Mouse (Mus musculus): Measurements from ENCODE around the gene Mad2l2. TPM values are rescaled to one million over a fixed set of nuclear protein-coding genes. Genes with fewer than 3 reads are reported as not detected.

Gene Mad2l2
- polyA plus RNA-seq, 1 experiment from 2014 or later, result 47.5 TPM

DNA sequence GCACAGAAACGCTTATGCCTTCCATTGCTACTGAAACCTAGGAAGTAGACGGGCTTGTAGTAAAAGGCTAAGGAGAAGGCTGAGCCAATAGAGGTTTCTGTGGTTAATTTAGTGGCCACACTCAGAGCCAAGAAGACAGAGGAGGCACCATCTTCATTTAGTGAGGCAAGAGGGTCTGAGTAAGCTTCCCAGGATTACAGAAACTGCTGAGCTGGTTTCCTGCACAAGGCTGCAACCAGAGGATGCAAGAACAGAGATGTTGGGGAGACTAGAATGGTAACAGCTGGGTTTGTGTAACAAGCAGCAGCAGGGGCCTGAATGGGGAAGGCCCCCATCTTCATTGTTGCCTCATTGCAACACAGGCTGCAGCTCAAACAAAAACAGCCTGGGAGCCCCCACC lies 1.5 kb upstream of the Mad2l2 start:
- H3K4me1 ChIP-seq (replicated peaks; ENCODE audit: control insufficient read depth, insufficient read depth, low read length), result no peaks in the 10 kb centered on the region
- no peak overlapping the region for H3K27ac ChIP-seq (ENCODE audit: low read depth)
- ATAC-seq (replicated peaks; ENCODE audit: low FRiP score, low TSS enrichment, low read depth) (no peak), DNase-seq (ENCODE audit: low spot score) (no peak)
- 68% methylated on average over 2 of the region's 2 CpGs for WGBS
- H3K4me3 ChIP-seq (ENCODE audit: low read depth, low read length), result no peak overlapping the region
- H3K9ac ChIP-seq (ENCODE audit: low read length), result no peak overlapping the region
- peaks cover 47% of the 10 kb centered on the region for H3K27me3 ChIP-seq (replicated peaks; ENCODE audit: control insufficient read depth, insufficient read depth, low read length)
- no peak overlapping the region for H3K4me2 ChIP-seq (ENCODE audit: low read length)
- no peaks in the 10 kb centered on the region for H3K9me3 ChIP-seq (ENCODE audit: control insufficient read depth, low read length)
- H3K36me3 ChIP-seq (ENCODE audit: control insufficient read depth, insufficient read depth, low read length), result no peaks in the 10 kb centered on the region

GRCm38 (mm10) chr4:148130561-148131413 lies 603 bp downstream of the Mad2l2 start, which contains the start of gene Draxin:
Gene Draxin (minus strand): TSS chr4:148130698.
- under 1% methylated on average over 66 of the region's 87 CpGs for WGBS
- H3K4me1 ChIP-seq (replicated peaks; ENCODE audit: control insufficient read depth, insufficient read depth, low read length), result no peaks in the 10 kb centered on the region
- no peaks in the 10 kb centered on the region for H3K36me3 ChIP-seq (ENCODE audit: control insufficient read depth, insufficient read depth, low read length)
- peak; percentile 86 for ATAC-seq (replicated peaks; ENCODE audit: low FRiP score, low TSS enrichment, low read depth)
- H3K4me2 ChIP-seq (ENCODE audit: low read length), result peak within 1 kb of the TSS; percentile 98
- peak within 1 kb of the TSS; percentile 59 for H3K9ac ChIP-seq (ENCODE audit: low read length)
- H3K27ac ChIP-seq (ENCODE audit: low read depth), result no peak within 1 kb of the TSS
- peaks cover 44% of the 10 kb centered on the region for H3K27me3 ChIP-seq (replicated peaks; ENCODE audit: control insufficient read depth, insufficient read depth, low read length)
- DNase-seq (ENCODE audit: low spot score), result peak; percentile 67
- H3K9me3 ChIP-seq (ENCODE audit: control insufficient read depth, low read length), result no peaks in the 10 kb centered on the region
- peak within 1 kb of the TSS; percentile 57 for H3K4me3 ChIP-seq (ENCODE audit: low read depth, low read length)

DNA sequence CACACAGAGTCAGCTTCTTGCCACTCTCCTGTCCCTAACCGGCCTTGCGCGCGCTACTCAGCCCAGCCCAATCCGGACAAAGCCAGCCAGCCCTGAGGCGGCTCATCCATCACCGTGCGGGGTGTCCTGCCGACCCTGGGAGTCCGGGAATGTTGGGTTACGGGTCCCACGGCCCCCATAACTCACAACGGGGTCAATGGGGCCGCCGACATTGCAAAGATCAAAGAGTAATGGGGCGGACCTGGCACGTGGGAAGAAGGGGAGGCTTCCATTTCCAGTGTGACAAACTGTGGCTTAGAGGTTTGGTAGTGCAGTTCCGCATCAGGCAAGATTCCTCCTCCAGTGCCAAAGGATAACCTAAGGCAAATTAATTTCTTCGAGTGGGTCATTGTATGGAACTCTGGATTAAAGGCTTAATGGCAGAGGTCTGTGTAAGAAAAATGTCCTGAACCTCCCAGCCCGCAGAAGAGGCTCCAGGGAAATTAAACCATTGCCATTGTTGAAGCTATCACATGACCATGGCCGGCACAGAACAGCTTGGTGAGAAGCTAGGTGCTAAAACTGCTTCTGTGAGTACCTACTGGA lies 1.4 kb downstream of the Mad2l2 start:
- Histone ChIP-seq H3K9ac (ENCODE audit: low read length) (no peak overlapping the region), H3K27me3 (replicated peaks; ENCODE audit: control insufficient read depth, insufficient read depth, low read length) (peaks cover 44% of the 10 kb centered on the region), H3K4me3 (ENCODE audit: low read depth, low read length) (peak overlapping the region; percentile 57), H3K4me2 (ENCODE audit: low read length) (peak overlapping the region; percentile 98), H3K36me3 (ENCODE audit: control insufficient read depth, insufficient read depth, low read length) (no peaks in the 10 kb centered on the region), H3K4me1 (replicated peaks; ENCODE audit: control insufficient read depth, insufficient read depth, low read length) (no peaks in the 10 kb centered on the region), H3K27ac (ENCODE audit: low read depth) (no peak overlapping the region), H3K9me3 (ENCODE audit: control insufficient read depth, low read length) (no peaks in the 10 kb centered on the region)
- ATAC-seq (replicated peaks; ENCODE audit: low FRiP score, low TSS enrichment, low read depth) (no peak), DNase-seq (ENCODE audit: low spot score) (peak; percentile 71)
- WGBS, result 3% methylated on average over 21 of the region's 21 CpGs

- DNase-seq (ENCODE audit: low spot score) (no peak), ATAC-seq (replicated peaks; ENCODE audit: low FRiP score, low TSS enrichment, low read depth) (no peak)
- Histone ChIP-seq H3K4me3 (ENCODE audit: low read depth, low read length) (no peak overlapping the region), H3K4me1 (replicated peaks; ENCODE audit: control insufficient read depth, insufficient read depth, low read length) (0 out of 2 replicates have a peak, but pooled peaks cover 5% of the 10 kb centered on the region), H3K4me2 (ENCODE audit: low read length) (no peak overlapping the region), H3K36me3 (ENCODE audit: control insufficient read depth, insufficient read depth, low read length) (no peaks in the 10 kb centered on the region), H3K27ac (ENCODE audit: low read depth) (no peak overlapping the region), H3K9me3 (ENCODE audit: control insufficient read depth, low read length) (no peaks in the 10 kb centered on the region), H3K27me3 (replicated peaks; ENCODE audit: control insufficient read depth, insufficient read depth, low read length) (peaks cover 39% of the 10 kb centered on the region), H3K9ac (ENCODE audit: low read length) (no peak overlapping the region)
- WGBS, result 78% methylated on average over 8 of the region's 8 CpGs
These were observed 4.8 kb downstream of the Mad2l2 start for GRCm38 (mm10) chr4:148134988-148135387.

DNA sequence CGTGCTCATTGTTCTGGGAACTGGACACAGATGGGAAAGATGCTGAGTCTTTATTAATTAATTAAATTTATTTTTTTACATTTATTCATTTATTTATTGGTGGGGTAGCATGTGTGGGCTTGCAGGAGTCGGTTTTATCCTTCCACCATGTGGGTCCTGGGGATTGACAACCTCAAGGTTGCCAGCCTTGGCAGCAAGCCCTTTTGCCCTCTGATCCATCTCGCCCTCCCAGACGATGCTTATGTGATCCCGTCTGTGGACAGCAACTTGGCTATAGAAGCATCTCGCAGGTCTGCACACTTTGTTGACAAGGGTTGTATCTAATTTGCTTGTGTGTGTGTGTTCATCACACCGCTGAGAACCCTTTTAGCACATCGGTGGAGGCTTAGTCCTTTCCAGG lies 7.3 kb downstream of the Mad2l2 start:
- Histone ChIP-seq H3K9ac (ENCODE audit: low read length) (no peak overlapping the region), H3K27me3 (replicated peaks; ENCODE audit: control insufficient read depth, insufficient read depth, low read length) (peaks cover 17% of the 10 kb centered on the region), H3K4me3 (ENCODE audit: low read depth, low read length) (no peak overlapping the region), H3K4me1 (replicated peaks; ENCODE audit: control insufficient read depth, insufficient read depth, low read length) (peaks cover 5% of the 10 kb centered on the region; the same call in 1 of the 2 replicates), H3K9me3 (ENCODE audit: control insufficient read depth, low read length) (no peaks in the 10 kb centered on the region), H3K36me3 (ENCODE audit: control insufficient read depth, insufficient read depth, low read length) (no peaks in the 10 kb centered on the region), H3K27ac (ENCODE audit: low read depth) (no peak overlapping the region), H3K4me2 (ENCODE audit: low read length) (no peak overlapping the region)
- WGBS, result 70% methylated on average over 8 of the region's 8 CpGs
- DNase-seq (ENCODE audit: low spot score) (no peak), ATAC-seq (replicated peaks; ENCODE audit: low FRiP score, low TSS enrichment, low read depth) (no peak)

- Histone ChIP-seq H3K27ac (ENCODE audit: low read depth) (peak overlapping the region; percentile 87; the same call in 1 of the 2 replicates), H3K4me2 (ENCODE audit: low read length) (peak overlapping the region; percentile 97), H3K9ac (ENCODE audit: low read length) (peak overlapping the region; percentile 64), H3K27me3 (replicated peaks; ENCODE audit: control insufficient read depth, insufficient read depth, low read length) (peaks cover 16% of the 10 kb centered on the region), H3K36me3 (ENCODE audit: control insufficient read depth, insufficient read depth, low read length) (no peaks in the 10 kb centered on the region), H3K4me3 (ENCODE audit: low read depth, low read length) (peak overlapping the region; percentile 79), H3K9me3 (ENCODE audit: control insufficient read depth, low read length) (no peaks in the 10 kb centered on the region), H3K4me1 (replicated peaks; ENCODE audit: control insufficient read depth, insufficient read depth, low read length) (peaks cover 5% of the 10 kb centered on the region; the same call in 1 of the 2 replicates)
- ATAC-seq (replicated peaks; ENCODE audit: low FRiP score, low TSS enrichment, low read depth) (peak; percentile 33; the same call in 1 of the 2 replicates), DNase-seq (ENCODE audit: low spot score) (no peak)
- WGBS, result under 1% methylated on average over 12 of the region's 12 CpGs
These were observed 9.5 kb downstream of the Mad2l2 start for GRCm38 (mm10) chr4:148139767-148140097.

DNA sequence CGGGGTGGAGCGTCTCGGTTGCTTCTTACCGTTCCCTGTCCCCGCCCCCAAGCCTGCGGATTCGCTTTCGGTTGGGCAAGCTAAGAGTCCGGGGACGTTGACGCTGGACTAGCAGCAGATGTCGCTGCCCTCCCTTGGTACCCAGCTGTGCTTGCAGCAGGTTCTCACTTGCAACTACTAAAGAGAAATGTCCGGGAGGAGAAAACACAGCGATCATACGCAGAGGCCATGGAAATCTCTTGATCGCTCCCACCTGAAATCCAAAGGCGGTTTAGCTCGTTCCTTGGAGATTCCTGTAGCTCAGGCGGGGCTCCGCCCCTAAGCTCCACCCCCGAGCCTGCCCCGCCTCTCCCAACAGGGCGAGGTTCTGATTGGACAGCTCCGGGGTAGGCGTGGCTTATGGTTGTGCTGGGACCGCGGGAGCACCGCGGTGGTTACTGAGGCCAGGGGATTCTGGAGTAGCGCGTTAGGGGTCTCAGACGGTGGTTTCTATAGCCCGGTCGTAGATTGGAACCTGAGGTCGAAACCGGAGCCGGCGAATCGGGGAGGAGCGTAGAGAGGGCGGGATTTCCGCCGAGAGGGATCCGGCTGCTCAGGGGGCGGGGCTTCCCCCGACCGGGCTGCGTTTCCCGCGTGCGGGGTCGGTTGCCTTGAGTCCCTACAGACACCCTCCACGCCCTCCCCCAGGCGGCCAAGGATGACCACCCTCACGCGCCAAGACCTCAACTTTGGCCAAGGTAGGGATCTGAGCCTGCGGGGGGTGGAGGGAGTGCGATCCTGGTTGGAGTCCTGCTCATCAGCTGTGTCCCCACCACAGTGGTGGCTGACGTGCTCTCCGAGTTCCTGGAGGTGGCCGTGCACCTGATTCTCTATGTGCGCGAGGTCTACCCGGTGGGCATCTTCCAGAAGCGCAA lies 10.2 kb downstream of the Mad2l2 start:
- H3K36me3 ChIP-seq (ENCODE audit: control insufficient read depth, insufficient read depth, low read length), result 0 out of 2 replicates have a peak, but pooled peaks cover 2% of the 10 kb centered on the region
- WGBS, result under 1% methylated on average over 65 of the region's 65 CpGs

DNA sequence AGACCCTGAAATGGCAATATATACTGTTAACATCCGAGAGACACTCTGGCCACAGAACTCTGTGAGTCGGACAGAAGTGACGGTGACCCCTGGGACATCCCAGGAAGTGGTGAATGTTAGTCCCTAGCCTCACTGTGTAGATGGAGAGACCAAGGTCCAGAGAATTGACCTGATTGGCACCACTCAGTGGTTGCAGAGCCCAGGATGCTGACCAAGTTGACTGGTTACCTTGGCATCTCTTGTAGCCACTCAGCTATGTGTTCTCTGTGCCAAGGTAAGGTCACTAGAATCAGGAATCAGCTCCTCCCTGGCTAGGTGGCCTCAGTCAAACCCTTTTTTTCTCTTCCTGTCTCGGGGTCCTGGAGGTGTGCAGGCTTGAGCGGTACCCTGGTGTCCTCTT lies 13.5 kb downstream of the Mad2l2 start:
- H3K4me2 ChIP-seq (ENCODE audit: low read length), result no peak overlapping the region
- H3K27ac ChIP-seq (ENCODE audit: low read depth), result no peak overlapping the region
- WGBS, result 83% methylated on average over 5 of the region's 5 CpGs

More for the DNA sequence above, 10.2 kb downstream of the Mad2l2 start:
- H3K4me3 ChIP-seq (ENCODE audit: low read depth, low read length), result peak overlapping the region; percentile 79
- peak overlapping the region; percentile 87 for H3K27ac ChIP-seq (ENCODE audit: low read depth)
- peak overlapping the region; percentile 64 for H3K9ac ChIP-seq (ENCODE audit: low read length)
- peak; percentile 99 for DNase-seq (ENCODE audit: low spot score)
- peaks cover 16% of the 10 kb centered on the region for H3K27me3 ChIP-seq (replicated peaks; ENCODE audit: control insufficient read depth, insufficient read depth, low read length)
- H3K9me3 ChIP-seq (ENCODE audit: control insufficient read depth, low read length), result no peaks in the 10 kb centered on the region
- H3K4me2 ChIP-seq (ENCODE audit: low read length), result peak overlapping the region; percentile 97
- ATAC-seq (replicated peaks; ENCODE audit: low FRiP score, low TSS enrichment, low read depth), result peak; percentile 94
- peaks cover 5% of the 10 kb centered on the region; the same call in 1 of the 2 replicates for H3K4me1 ChIP-seq (replicated peaks; ENCODE audit: control insufficient read depth, insufficient read depth, low read length)

More for the DNA sequence above, 13.5 kb downstream of the Mad2l2 start:
- ATAC-seq (replicated peaks; ENCODE audit: low FRiP score, low TSS enrichment, low read depth) (no peak), DNase-seq (ENCODE audit: low spot score) (no peak)
- Histone ChIP-seq H3K4me3 (ENCODE audit: low read depth, low read length) (no peak overlapping the region), H3K9ac (ENCODE audit: low read length) (no peak overlapping the region), H3K36me3 (ENCODE audit: control insufficient read depth, insufficient read depth, low read length) (0 out of 2 replicates have a peak, but pooled peaks cover 4% of the 10 kb centered on the region), H3K9me3 (ENCODE audit: control insufficient read depth, low read length) (no peaks in the 10 kb centered on the region), H3K4me1 (replicated peaks; ENCODE audit: control insufficient read depth, insufficient read depth, low read length) (peaks cover 5% of the 10 kb centered on the region; the same call in 1 of the 2 replicates), H3K27me3 (replicated peaks; ENCODE audit: control insufficient read depth, insufficient read depth, low read length) (peaks cover 3% of the 10 kb centered on the region)
